Mouse (Mus musculus) embryonic fibroblast, embryonic 13.5 days (primary cell): ENCODE results near the gene Cmtr1.

Experiments used
- CTCF ChIP-seq: IDR thresholded peaks from 2 replicates; pipeline ENCODE4 v1.5.1; 2011; ENCODE audit warnings: mild to moderate bottlenecking, control low read depth, low read length, moderate library complexity, borderline replicate concordance; ENCODE audit not compliant: insufficient read depth
- POLR2A ChIP-seq: IDR thresholded peaks from 2 replicates; pipeline ENCODE4 v1.6.1; 2011; ENCODE audit warnings: low read depth, mild to moderate bottlenecking, control low read depth, low read length, moderate library complexity

DNA sequence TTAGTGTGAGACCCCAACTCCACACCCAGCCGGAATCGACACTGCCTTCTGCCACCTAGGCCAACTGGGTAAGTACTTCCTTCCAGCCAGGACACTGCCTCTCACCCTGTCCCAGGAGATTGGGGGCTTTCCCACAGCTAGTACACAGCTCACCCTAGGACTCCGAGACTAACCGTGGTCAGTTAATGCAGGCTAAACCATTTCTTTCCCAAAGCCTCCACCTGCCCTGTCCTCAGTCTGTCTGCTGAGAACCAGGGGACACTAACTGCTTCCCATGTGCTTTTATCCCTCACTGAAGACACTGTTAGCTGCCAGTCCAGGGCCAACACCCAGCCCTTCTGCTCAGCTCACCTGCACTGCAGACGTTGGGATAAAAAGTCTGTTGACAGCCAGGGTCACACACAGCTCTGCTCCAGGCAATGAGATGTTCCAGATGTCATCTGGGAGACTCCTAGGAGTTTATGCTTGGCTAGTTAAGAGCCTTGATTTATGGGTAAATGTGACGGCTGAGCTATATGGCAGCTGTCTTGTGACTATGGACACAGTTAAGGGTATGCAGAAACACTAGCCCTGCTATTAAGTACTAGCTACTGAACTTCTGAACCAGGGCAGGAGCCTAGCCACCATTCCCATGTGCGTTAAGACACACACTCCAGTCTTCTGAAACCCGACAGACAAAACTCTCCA, 51.5 kb downstream of the Cmtr1 start:
- TF ChIP-seq POLR2A (no peak), CTCF (no peak)
